Mouse (Mus musculus) layer of hippocampus, postnatal 36 days (tissue): ENCODE measurements around the gene Syk. TPM values are rescaled to one million over a fixed set of nuclear protein-coding genes. Genes with fewer than 3 reads are reported as not detected.

Experiments used
- DNase-seq, 2 experiments: peaks; one replicate each; pipeline ENCODE4 v3.0.0; 2022
- total RNA-seq, 2 experiments: library from RNA; stranded (reverse); gene quantifications; 2 replicates each; pipeline ENCODE4 v1.2.3; 2021

Syk gene
- total RNA-seq, 2 experiments from 2014 or later, result 2.9 to 3.8 TPM

GRCm38 (mm10) chr13:52651383-52652252 lies 68.6 kb downstream of the Syk start:
- peak in 1 of 2 experiments; percentile 35 for DNase-seq

DNA sequence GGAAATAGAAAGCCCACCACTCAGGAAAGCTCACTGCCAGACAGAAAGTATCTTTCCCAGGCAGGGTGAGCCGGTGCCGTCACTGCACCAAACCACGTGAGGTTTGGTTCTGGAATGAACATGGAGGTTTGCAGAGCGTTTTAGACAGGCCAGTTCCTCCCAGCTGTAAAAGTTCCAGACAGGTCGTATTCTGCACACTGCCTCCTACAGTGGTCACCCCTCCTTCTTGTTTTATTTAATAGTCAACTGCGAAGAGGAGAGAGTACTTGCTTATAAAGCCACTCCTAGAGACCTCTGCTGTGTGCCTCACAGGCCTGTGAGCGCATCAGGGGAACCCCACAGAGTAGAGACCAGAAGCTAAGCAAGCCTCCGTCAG lies 69.3 kb downstream of the Syk start:
- DNase-seq, result no peak

DNA sequence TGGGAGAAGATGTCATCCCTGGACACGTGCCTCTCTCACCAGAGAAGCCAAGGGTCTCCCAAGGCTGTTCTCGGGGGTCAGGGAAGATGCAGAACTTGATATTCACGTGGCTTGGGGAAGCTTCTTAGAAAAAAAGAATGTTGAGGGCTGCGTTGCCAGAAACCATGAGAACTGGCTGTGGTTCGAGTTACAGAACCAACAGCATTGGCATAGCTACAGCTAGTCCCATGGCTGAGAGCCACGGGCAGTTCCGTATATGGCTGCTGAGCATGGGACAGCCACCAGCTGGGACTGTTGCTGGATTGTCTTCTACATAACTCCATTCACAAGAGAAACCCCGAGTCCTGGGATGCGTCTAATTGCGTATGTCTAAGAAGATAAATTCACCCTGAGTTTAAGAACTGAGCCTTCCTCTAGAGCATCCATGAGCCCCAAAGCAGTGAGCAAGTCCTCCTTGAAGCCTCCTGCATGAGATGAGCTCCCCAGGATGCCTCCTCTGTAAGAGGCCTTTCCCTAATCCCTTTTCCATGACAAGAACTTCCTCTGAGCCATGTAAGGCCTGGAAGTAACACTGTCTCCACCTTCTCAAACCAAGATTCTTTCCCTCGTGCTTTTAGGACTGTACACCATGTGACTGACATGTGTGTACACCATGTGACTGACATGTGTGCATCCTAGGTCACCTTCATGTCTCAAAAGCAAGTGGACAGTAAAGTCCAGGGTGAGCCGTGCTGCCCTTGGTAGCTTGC lies 71.3 kb downstream of the Syk start:
- DNase-seq, result no peak

- no peak for DNase-seq
Observed at GRCm38 (mm10) chr13:52654830-52655308, 71.9 kb downstream of the Syk start.

GRCm38 (mm10) chr13:52657966-52658365 lies 75.0 kb downstream of the Syk start:
- DNase-seq, result no peak

GRCm38 (mm10) chr13:52658477-52658876 lies 75.5 kb downstream of the Syk start:
- peak; percentile 46 to 54 for DNase-seq

GRCm38 (mm10) chr13:52659171-52659665 lies 76.2 kb downstream of the Syk start:
- no peak for DNase-seq

DNA sequence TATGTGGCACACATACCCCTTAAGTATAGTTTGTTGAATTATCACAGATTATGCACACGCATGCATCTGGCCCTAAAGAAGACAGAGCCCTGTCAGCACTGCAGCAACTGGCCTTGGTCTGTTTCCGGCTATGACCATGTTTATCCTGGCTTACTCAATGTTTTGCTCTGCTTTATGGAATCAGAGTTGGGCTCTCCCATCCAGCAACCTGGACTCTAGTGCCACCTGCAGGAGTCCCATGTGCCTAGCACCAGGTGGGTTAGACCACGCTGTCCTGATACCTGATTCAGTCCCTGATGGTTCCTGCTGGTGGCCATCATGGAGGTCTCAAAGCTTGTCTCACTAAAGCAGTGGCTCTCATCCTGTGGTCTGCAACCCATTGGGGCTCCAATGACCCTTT lies 86.9 kb downstream of the Syk start:
- DNase-seq, result no peak

GRCm38 (mm10) chr13:52673272-52673671 lies 90.3 kb downstream of the Syk start:
- no peak for DNase-seq

- DNase-seq, result no peak
Observed at GRCm38 (mm10) chr13:52673856-52674255, 90.9 kb downstream of the Syk start.

- no peak for DNase-seq
Observed at GRCm38 (mm10) chr13:52674839-52675238, 91.9 kb downstream of the Syk start.

- no peak for DNase-seq
Observed at GRCm38 (mm10) chr13:52675526-52676294, 92.7 kb downstream of the Syk start.

GRCm38 (mm10) chr13:52676671-52677445 lies 93.9 kb downstream of the Syk start:
- no peak for DNase-seq

GRCm38 (mm10) chr13:52679906-52680305 lies 96.9 kb downstream of the Syk start:
- DNase-seq, result peak; percentile 68 to 70

GRCm38 (mm10) chr13:52682107-52682506 lies 99.1 kb downstream of the Syk start:
- DNase-seq, result no peak

DNA sequence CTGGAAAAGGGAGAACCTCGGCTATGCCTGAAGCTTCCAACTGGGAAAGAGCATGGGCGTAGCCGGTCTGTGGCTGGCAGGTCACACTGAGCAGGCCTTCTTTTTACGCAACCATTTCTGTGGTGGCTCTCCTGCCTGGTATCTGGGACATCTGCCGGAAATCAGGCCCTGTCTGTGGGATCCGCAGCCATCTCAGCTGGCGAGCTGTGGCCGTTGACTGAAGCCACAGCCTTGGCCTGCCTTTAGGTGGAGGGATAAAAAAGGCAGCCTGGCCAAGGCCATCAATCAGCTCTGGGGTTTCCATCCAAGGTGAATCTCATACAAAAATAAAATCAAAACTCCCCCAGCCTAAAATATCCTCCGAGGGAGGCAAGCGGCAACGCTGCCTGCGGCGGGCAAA lies 107.5 kb downstream of the Syk start:
- no peak for DNase-seq

DNA sequence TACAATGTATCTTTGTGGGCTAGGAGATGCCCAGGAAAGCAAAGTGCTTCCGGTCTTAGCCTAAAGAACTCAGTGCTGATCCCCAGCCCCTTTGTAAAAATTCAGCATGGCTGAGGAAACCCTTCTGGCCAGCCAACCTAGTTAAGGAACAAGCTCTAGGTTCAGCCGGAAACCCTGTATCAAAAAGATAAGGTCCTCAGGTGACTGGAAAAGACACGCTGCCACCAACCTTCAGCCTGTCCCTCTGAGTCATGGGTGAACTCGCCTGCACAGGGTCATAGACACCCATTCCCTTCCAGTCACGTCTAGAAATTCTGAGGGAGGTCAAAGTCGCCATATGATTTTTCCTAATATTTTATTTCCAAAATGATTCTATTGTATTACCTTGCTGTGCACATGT lies 109.3 kb downstream of the Syk start:
- no peak for DNase-seq

DNA sequence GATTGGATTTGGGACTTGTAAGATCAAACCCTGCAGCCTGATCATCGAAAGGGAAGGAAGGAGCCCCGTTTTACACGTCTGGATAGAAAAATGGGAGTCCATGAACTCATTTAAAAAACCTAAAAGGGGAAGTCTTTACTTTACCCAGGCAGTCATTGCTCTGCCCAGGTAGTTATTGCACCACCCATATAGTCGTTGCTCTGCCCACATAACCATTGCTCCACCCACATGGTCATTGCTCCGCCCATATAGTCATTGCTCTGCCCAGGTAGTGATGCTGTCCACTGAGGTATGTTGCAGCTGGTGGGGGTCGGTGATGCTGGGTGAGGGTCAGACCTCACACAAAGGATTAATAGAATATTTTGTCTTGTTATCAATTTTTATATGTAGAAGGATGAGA lies 111.9 kb downstream of the Syk start:
- no peak for DNase-seq
